Mouse (Mus musculus) embryo, embryonic 9.5 days (tissue): ENCODE measurements around the gene Vps36.

Source experiments
- DNase-seq: peaks from one replicate; pipeline ENCODE4 v3.0.0-alpha.2; 2017; ENCODE audit errors: extremely low spot score

The Vps36 gene

DNA sequence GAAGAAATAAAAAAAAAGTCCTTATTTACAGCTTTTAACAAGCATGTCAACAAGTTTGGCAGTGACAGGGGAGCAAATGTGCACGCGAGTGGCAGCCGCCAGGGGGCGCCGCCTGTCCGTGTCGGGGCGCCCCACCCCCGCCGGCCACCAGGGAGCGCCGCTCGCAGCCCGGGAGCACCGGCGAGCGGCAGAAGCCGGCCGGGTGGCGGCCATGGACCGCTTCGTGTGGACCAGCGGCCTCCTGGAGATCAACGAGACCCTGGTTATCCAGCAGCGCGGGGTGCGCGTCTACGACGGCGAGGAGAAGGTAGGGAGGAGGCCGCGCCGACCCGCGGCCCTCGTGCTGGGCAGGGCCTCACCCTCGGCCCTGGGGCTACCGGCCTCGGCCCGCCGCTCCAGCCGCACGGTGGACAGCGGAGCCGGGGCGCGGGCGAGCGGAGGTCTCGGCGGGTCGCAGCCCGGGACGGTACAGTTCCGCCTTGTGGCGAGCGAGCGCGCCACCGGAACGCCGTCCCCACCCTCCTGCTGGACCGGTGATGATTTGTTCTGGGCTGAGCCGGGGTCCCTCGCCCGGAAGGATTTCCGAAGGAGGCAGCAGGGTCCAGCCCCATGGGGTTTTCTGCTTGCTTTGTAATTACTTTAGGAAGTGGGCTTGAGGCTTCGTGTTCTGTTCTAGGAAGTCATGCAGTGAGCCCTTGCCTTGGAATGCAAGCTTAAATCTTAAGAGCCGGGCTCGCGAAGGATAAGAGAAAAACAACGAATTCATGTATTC is at the start of gene Vps36:
Vps36 (plus strand) TSS at position 150 of the 772 bp plus-strand sequence.
- peak; percentile 90 for DNase-seq

DNA sequence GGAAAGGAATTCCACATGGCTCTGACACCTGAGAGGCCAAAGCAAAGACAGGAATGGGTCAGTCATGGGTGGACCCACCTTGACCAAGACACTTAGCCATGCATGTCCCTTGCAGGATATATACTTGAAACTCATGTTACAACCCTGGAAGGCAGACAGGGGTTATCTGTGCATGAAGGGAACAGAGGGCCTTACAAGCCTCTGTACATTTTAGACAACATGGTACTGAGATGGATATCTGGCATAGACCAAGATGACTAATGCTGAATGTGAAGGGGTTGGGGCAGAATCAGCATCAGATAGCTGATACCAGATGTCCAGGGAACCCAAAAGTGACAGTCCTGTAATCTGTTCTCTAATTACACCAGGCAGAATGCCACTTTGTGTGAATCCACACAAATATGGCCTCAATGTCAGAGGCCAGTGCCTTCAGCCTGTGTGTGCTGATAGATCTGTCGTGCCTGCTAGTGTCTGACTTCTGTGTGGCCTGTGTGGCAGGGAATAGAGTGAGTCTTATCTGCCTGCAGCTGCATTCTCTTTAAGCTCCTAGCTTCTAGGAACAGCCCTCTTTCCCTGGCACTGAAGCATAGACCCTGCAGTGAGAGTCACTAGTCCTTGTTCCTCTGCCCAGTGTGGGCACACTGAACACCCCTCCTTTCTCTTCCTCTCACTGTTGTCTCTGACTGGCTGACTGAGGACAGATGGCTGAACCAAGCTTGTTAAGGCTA is 48.7 kb upstream of the Vps36 start:
- no peak for DNase-seq

GRCm38 (mm10) chr8:22145831-22146230 is 46.8 kb upstream of the Vps36 start:
- DNase-seq = no peak

DNA sequence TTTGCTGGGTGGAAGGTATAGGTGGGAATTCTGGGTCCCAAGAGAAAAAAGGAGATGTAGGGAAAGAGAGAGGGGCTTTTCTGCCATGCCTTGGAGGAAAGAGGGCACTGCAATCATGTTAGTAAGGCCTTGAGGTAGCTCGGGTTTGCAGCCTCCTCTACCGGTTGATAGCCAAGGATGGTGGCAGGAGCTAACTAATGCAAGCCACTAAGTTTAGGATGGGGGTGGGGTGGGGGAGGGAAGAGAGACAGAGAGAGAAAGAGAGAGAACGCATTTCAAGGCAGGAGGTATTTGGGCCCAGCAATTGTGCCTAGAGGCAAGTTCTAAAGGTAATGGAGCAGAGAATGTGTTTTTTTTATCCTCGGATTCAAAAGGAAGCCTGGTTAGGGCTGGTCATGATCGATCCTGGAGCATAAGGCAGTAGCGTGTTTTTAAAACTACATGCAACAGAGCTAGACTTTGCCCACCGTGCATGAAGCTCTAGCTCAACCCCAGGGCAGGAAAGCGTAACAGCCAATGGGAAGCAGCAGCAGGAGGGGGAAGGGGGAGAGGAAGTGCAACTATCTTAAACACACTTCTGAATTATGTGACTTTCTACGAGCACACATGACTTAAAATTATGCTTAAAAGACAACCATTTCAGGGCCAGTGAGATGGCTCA is 44.8 kb upstream of the Vps36 start:
- no peak for DNase-seq

DNA sequence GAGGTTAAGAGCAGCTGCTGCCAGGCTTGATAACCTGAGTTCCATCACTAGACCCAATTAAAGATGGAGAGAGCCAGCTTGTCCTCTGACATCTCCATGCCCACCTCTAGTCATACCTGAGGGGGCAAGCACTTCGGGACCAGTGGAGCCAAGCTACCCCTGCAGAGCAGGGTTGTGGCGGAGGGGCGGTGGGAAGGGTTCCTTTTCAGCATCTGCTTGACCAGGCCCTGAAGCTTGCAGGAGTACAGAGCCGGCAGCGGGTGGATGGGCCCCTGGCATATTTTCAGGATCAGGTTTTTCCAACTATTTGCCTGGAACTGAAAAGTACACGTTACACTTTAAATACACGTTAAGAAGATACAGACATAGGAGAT is 44.3 kb upstream of the Vps36 start:
- no peak for DNase-seq

DNA sequence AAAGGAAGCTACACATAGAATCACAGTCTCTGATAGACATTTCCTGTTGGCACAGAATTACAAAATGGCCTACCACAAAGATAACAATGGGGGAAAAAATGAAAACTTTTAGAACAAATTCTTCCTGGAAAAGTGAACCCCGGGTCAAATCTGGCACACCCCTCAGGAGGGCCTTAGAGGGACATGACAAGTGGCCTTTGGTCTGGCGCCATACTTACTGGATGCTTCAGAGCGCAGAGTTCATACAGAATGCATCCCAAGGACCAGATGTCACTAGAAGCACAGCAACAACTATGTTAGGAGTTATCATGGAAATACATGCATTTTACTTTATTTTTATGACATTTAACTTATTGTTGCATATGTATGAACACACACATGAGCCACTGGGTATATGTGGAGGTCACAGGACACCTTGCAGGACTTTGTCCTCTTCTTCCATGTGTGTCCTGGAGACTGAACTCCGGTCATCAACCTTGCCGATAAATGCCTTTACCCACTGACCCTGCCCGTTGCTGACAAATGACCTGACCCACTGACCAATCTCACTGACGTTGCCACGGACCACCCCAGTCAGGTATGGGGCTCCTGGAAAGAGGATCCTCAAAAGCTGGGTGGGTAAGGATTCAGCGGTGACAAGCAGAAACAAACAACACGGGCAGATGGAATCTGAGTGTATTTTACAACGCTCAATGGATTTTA is 42.8 kb upstream of the Vps36 start:
- no peak for DNase-seq

DNA sequence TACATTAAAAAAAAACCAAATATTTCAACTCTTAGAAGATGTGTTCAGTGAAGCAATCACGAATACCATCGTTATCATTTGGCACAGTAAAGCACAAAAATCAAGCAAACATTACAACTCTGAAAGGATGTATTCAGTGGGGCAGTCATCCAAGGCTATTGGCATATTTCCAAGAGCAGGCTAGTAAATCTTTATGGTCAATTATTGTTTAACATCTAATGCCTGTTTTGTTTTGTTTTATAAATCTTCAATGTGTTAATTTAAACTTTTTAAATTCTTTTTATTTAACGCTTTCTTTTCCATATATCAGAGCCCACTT is 42.3 kb upstream of the Vps36 start:
- no peak for DNase-seq

DNA sequence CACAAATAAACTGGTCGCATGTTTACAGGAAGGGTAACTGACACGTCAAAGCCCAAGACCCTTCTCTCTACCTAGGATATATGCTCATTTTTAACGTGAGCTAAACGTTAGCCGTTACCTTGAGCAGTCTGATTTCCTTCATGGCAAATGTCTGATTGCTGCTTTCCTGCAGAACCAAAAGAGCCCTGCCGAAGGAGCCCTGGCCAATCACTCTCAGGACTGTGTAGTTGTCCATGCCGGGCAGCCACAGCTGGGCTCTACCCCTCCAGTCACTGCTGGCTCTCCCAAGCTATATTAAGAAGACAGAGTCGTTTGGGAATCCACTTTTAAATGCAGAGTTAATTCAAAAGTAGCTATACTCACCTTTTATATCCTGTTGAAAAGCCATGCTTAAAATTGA is 30.4 kb upstream of the Vps36 start:
- no peak for DNase-seq

GRCm38 (mm10) chr8:22164431-22164830 is 28.2 kb upstream of the Vps36 start:
- no peak for DNase-seq

DNA sequence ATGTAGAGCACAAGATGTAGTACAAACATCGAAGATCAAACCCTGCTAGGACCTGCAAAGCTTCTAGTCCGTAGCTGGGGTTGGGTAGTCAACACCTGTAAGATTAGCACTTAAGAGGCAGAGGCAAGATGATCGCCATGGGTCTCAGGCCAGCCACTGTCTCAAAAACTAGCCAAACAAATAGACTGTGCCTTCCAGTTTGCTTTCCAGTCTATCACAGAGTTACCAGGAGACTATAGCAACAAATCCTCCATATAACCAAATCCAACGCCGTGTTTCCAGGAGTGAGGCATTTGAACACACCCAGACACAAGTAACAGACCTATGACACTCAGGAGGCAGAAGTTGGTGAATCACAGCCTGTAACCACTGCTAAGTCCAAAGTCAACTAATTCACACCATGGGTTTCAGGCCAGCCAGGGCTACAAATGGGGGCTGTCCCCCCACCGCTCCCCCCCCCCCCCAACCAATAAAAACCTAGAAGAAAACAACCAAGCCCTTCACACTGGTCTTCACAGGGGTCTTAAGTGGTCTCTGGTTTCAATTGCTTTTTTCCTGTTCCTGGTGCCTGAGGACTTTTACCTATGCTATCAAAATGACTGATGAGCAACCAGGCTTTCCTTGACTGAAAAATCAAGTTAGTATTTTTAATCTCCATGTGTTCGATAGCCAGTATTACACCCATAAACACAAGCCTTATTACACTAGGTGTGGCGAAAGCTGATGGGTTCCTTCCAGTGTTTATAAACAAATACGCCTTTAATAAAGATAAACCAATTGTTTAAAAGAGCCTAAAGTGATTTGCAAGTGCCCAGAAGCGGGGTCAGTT is 27.1 kb upstream of the Vps36 start:
- no peak for DNase-seq

- peak; percentile 97 for DNase-seq
Observed at GRCm38 (mm10) chr8:22166080-22166603, 26.5 kb upstream of the Vps36 start, which contains the start of gene Nek3. TSS of gene Nek3 (minus strand) at chr8:22166435.

DNA sequence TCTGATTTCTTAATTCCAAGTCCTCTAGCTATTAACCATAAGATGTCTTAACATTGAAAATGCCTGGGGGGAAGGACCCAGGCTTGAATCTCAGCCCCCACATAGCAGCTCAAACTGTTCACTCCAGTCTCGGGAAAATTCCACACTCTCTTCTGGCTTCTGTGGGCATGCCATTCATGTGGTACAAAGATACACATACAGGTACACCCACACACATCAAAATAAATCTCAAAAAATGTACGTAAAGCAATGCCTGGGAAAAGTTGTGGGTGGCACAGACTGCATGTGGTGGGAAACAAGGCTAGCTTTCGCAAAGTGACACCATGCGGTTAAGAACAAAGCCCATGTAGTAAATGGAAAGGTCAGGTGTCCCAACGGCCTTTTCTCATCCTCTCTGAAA is 23.4 kb upstream of the Vps36 start:
- DNase-seq = no peak

- DNase-seq = no peak
Observed at GRCm38 (mm10) chr8:22175966-22176365, 16.6 kb upstream of the Vps36 start.

GRCm38 (mm10) chr8:22184884-22185283 is 7.7 kb upstream of the Vps36 start:
- DNase-seq = peak; percentile 60

GRCm38 (mm10) chr8:22185431-22186397 is 6.9 kb upstream of the Vps36 start, which contains the start of gene Ckap2:
TSS of gene Ckap2 (minus strand) at chr8:22185819.
- peak; percentile 97 for DNase-seq

DNA sequence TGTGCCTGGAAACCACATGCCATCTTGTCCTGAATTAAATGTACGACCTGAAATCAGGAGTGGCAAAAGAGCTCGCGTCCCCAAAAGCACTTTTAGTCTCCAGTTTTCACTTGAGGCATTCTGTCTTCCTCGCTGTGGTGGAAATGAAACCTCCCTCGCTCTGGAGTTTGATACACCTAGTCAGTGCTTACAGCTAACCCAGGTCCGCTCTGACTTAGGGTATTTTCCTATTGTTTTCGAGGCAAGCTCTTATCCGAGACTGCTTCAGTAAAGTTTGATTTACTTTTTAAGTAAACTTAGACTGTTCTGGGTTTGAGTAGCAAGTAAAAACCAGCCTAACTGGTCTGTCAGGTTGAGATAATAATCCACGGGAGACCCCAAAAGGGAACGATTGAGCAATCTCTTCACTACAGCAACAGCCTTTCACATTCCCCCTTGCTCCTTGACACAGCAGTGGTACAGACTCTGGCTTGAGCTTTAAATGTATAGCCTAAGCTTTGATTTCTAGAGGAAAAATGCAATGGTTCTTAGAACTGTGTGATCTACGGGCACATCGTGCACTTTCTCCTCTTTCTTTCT is 912 bp downstream of the Vps36 start:
- no peak for DNase-seq

- DNase-seq = no peak
Observed at GRCm38 (mm10) chr8:22197914-22198313, 5.3 kb downstream of the Vps36 start.

DNA sequence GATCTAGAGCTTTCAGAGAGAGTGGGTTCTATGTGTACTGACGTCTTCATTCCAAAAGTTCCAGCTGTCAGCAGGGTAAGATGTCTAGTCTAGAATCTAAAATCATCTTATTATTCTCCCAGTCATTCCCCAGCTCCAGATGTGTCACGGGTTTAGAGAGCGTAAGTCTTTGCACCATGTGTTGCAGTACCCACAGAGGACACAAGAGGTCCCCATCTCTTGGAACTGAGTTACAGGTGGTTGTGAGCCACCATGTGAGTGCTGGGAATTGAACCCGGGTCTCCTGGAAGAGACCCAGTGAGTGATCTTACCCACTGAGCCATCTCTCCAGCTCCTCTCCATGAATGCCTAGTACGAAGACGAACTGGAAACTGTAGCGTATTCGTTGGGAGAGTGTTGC is 6.9 kb downstream of the Vps36 start:
- no peak for DNase-seq

- no peak for DNase-seq
Observed at GRCm38 (mm10) chr8:22207535-22207934, 14.9 kb downstream of the Vps36 start.
